Mouse (Mus musculus): Measurements from ENCODE around the gene Unc13c. TPM values are rescaled to one million over a fixed set of nuclear protein-coding genes. Genes with fewer than 3 reads are reported as not detected.
A peak's percentile ranks its signal among the peaks of the same experiment; 100 is the strongest.

Unc13c gene
- polyA plus RNA-seq, 1 experiment from 2014 or later, result 0.68 TPM

DNA sequence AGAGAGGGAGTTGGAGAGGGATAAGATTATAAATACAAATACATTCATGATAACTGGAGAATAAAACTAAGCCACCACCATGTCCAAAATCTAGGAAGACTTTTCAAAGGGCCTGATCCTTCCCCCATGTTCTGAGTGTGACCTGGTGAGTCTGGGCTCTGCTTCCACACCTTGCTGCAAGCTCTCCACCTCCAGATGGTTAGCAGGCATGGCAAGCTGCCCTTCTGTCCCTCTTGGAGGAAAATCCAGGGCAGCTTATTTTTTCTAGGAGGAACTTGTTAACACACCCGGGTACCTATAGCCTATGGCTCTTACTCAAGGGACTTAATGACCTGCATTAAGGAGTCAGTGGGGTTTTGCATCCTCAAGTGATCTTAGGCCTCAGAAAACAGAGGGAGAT lies 364.8 kb downstream of the Unc13c start:
- no peak overlapping the region for H3K4me3 ChIP-seq (replicated peaks; ENCODE audit: low read depth, low read length)
- H3K9ac ChIP-seq (ENCODE audit: low read depth, low read length), result no peak overlapping the region
- WGBS, result 64% methylated on average over 1 of the region's 1 CpGs
- H3K27me3 ChIP-seq (ENCODE audit: insufficient read depth, low read length), result no peaks in the 10 kb centered on the region
- DNase-seq (ENCODE audit: low spot score) (no peak), ATAC-seq (replicated peaks; ENCODE audit: low FRiP score, low read depth) (no peak)
- no peak overlapping the region for H3K27ac ChIP-seq
- TF ChIP-seq CTCF (IDR thresholded peaks at IDR 0.05; ENCODE audit: low read depth), result no peak
- no peaks in the 10 kb centered on the region for H3K9me3 ChIP-seq (replicated peaks; ENCODE audit: low read length)
- H3K4me2 ChIP-seq (ENCODE audit: low read length), result no peak overlapping the region
- no peaks in the 10 kb centered on the region for H3K4me1 ChIP-seq (replicated peaks; ENCODE audit: insufficient read depth, low read length)
- H3K36me3 ChIP-seq (ENCODE audit: insufficient read depth, low read length), result no peaks in the 10 kb centered on the region

DNA sequence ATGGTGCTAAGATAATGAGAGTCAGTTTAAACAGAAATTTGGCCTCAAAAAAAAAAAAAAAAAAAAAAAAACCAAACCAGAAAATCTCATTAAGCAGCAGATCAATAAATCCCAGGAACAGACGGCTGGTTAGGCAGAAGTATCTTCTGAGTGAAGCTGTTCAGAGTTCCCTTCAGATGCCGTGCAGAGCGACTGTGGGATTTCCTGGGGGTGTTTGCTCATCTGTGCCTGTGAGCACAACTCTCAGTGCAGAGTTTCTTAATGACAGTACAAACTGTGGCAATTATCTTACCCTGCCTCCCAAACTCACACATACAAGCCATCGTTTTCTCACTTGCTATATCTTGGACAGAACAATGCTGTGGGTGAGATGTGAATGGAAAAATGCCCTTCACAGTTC lies 403.2 kb downstream of the Unc13c start:
- Histone ChIP-seq H3K27ac (no peak overlapping the region), H3K4me3 (replicated peaks; ENCODE audit: low read depth, low read length) (no peak overlapping the region), H3K9me3 (replicated peaks; ENCODE audit: low read length) (no peaks in the 10 kb centered on the region), H3K4me1 (replicated peaks; ENCODE audit: insufficient read depth, low read length) (no peaks in the 10 kb centered on the region), H3K4me2 (ENCODE audit: low read length) (no peak overlapping the region), H3K36me3 (ENCODE audit: insufficient read depth, low read length) (no peaks in the 10 kb centered on the region), H3K27me3 (ENCODE audit: insufficient read depth, low read length) (no peaks in the 10 kb centered on the region), H3K9ac (ENCODE audit: low read depth, low read length) (no peak overlapping the region)
- ATAC-seq (replicated peaks; ENCODE audit: low FRiP score, low read depth) (no peak), DNase-seq (ENCODE audit: low spot score) (no peak)
- no peak for TF ChIP-seq CTCF (IDR thresholded peaks at IDR 0.05; ENCODE audit: low read depth)
- 59% methylated on average over 4 of the region's 4 CpGs for WGBS

DNA sequence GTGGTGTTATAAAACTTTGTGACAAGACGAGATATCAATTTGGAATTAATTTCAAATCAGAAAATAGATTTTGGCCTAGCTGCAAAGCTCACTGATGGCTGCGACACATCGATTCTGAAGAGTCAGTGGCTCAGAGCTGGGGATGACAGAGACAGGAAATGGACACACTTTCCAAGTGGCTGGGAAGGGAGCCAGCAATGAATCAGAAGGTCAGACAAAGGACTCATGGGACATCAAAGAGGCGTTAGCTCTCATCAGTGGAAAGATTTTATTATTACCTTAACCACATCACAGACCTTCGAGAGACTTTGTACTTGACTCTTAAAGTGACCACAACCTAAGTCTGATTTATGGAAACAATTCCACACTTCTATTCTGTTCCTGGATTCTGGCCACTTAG lies 408.7 kb downstream of the Unc13c start:
- no peaks in the 10 kb centered on the region for H3K4me1 ChIP-seq (replicated peaks; ENCODE audit: insufficient read depth, low read length)
- no peak for ATAC-seq (replicated peaks; ENCODE audit: low FRiP score, low read depth)
- H3K27me3 ChIP-seq (ENCODE audit: insufficient read depth, low read length), result no peaks in the 10 kb centered on the region
- H3K36me3 ChIP-seq (ENCODE audit: insufficient read depth, low read length), result no peaks in the 10 kb centered on the region
- no peak overlapping the region for H3K4me3 ChIP-seq (replicated peaks; ENCODE audit: low read depth, low read length)
- DNase-seq (ENCODE audit: low spot score), result peak; percentile 71
- 27% methylated on average over 5 of the region's 5 CpGs for WGBS
- H3K27ac ChIP-seq, result no peak overlapping the region
- no peak for TF ChIP-seq CTCF (IDR thresholded peaks at IDR 0.05; ENCODE audit: low read depth)
- no peaks in the 10 kb centered on the region for H3K9me3 ChIP-seq (replicated peaks; ENCODE audit: low read length)
- no peak overlapping the region for H3K4me2 ChIP-seq (ENCODE audit: low read length)
- no peak overlapping the region for H3K9ac ChIP-seq (ENCODE audit: low read depth, low read length)

DNA sequence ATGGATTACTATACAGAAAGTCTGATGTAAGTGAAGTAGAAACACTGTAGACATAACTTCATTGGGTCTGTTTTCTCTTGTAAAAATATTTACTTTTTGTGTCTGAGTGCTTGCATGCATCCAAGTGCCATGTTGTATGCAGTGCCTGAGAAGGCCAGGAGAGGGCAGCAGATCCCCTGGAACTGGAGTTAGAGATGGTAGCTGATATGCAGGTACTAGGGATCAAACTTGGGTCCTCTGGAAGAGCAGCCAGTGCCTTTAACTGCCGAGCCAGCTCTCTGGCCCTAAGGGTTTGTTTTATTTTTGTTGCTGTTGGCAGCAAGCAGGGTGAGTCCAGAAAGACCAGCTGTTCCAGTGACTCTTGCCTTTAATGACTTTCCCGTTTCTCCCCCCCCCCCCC lies 411.0 kb downstream of the Unc13c start:
- peak; percentile 82 for TF ChIP-seq CTCF (IDR thresholded peaks at IDR 0.05; ENCODE audit: low read depth)
- 31% methylated on average over 1 of the region's 2 CpGs for WGBS
- DNase-seq (ENCODE audit: low spot score), result peak; percentile 28

DNA sequence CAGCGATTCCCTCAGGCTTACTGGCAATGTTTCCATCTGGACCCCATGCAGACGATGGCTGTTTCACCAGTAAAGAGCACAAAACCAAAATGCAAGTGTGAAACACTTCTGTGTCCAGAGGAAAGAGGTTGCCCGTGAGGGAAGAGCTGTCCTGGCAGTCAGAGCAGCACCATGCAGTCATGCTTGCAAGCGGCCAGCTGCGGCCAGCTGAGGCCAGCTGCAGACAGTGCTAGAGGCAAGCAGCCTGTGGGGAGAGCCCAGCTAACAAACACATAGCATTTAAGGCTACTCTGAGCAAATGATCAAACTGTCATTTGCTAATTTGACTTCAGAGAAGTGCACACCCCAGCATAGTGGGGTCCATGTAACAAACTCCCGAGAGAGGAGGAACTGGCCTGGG lies 413.4 kb downstream of the Unc13c start:
- DNase-seq (ENCODE audit: low spot score), result no peak
- H3K4me3 ChIP-seq (replicated peaks; ENCODE audit: low read depth, low read length), result no peak overlapping the region
- no peak overlapping the region for H3K4me2 ChIP-seq (ENCODE audit: low read length)
- H3K9me3 ChIP-seq (replicated peaks; ENCODE audit: low read length), result no peaks in the 10 kb centered on the region
- H3K9ac ChIP-seq (ENCODE audit: low read depth, low read length), result no peak overlapping the region
- no peak for ATAC-seq (replicated peaks; ENCODE audit: low FRiP score, low read depth)
- H3K27ac ChIP-seq, result no peak overlapping the region
- H3K4me1 ChIP-seq (replicated peaks; ENCODE audit: insufficient read depth, low read length), result no peaks in the 10 kb centered on the region
- H3K27me3 ChIP-seq (ENCODE audit: insufficient read depth, low read length), result no peaks in the 10 kb centered on the region
- no peak for TF ChIP-seq CTCF (IDR thresholded peaks at IDR 0.05; ENCODE audit: low read depth)
- no peaks in the 10 kb centered on the region for H3K36me3 ChIP-seq (ENCODE audit: insufficient read depth, low read length)
- WGBS, result 67% methylated on average over 6 of the region's 6 CpGs

More for the DNA sequence above, 411.0 kb downstream of the Unc13c start:
- H3K9ac ChIP-seq (ENCODE audit: low read depth, low read length), result no peak overlapping the region
- H3K9me3 ChIP-seq (replicated peaks; ENCODE audit: low read length), result no peaks in the 10 kb centered on the region
- H3K27me3 ChIP-seq (ENCODE audit: insufficient read depth, low read length), result no peaks in the 10 kb centered on the region
- H3K36me3 ChIP-seq (ENCODE audit: insufficient read depth, low read length), result no peaks in the 10 kb centered on the region
- no peak for ATAC-seq (replicated peaks; ENCODE audit: low FRiP score, low read depth)
- H3K4me2 ChIP-seq (ENCODE audit: low read length), result no peak overlapping the region
- no peak overlapping the region for H3K27ac ChIP-seq
- H3K4me1 ChIP-seq (replicated peaks; ENCODE audit: insufficient read depth, low read length), result no peaks in the 10 kb centered on the region
- no peak overlapping the region for H3K4me3 ChIP-seq (replicated peaks; ENCODE audit: low read depth, low read length)

DNA sequence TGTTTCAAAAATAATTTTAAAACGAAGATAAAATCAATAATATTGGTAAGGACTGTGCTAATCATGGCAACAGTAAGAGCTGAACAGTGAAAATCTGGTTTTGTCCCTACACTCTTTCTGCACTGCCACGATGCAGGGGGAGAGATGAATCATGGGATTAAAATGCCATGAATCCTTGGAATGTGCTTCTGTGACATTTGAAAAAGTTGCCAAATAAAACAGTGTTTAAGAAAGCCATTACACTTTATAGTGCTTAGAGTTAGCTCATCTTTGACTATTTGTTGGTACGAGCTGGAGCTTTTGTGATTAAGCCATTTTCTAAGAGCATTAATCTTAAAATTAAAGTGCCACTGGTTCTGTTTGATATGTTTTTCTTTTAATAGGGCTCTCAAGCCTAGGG lies 496.2 kb downstream of the Unc13c start:
- no peak for TF ChIP-seq CTCF (IDR thresholded peaks at IDR 0.05; ENCODE audit: low read depth)
- Histone ChIP-seq H3K4me2 (ENCODE audit: low read length) (no peak overlapping the region), H3K27ac (no peak overlapping the region), H3K36me3 (ENCODE audit: insufficient read depth, low read length) (no peaks in the 10 kb centered on the region), H3K4me1 (replicated peaks; ENCODE audit: insufficient read depth, low read length) (no peaks in the 10 kb centered on the region), H3K27me3 (ENCODE audit: insufficient read depth, low read length) (no peaks in the 10 kb centered on the region), H3K4me3 (replicated peaks; ENCODE audit: low read depth, low read length) (no peak overlapping the region), H3K9ac (ENCODE audit: low read depth, low read length) (no peak overlapping the region), H3K9me3 (replicated peaks; ENCODE audit: low read length) (no peaks in the 10 kb centered on the region)
- ATAC-seq (replicated peaks; ENCODE audit: low FRiP score, low read depth) (no peak), DNase-seq (ENCODE audit: low spot score) (peak; percentile 40)
- WGBS, result 44% methylated on average over 3 of the region's 3 CpGs

DNA sequence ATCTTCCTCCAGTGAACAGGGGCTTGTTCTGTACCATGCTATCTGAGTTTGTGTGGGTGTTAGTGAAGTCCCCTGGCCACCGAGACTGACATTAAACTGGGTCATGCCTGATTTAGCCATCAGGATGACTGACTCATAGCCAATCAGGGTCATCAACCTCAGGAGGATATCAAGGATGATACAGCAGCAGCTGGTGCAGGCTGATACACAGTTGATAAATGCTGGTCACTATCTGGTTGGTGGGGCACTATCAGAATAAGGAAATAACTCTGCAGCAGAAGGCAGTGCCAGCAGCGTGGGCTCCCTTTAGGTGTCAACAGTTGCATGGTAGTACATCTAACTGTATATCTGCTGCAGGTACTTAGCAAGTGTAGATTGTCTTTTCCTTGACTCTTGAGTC lies 506.7 kb downstream of the Unc13c start:
- ATAC-seq (replicated peaks; ENCODE audit: low FRiP score, low read depth) (no peak), DNase-seq (ENCODE audit: low spot score) (no peak)
- 77% methylated on average over 2 of the region's 2 CpGs for WGBS
- no peak overlapping the region for H3K4me3 ChIP-seq (replicated peaks; ENCODE audit: low read depth, low read length)
- TF ChIP-seq CTCF (IDR thresholded peaks at IDR 0.05; ENCODE audit: low read depth), result no peak
- no peaks in the 10 kb centered on the region for H3K9me3 ChIP-seq (replicated peaks; ENCODE audit: low read length)
- H3K9ac ChIP-seq (ENCODE audit: low read depth, low read length), result no peak overlapping the region
- no peak overlapping the region for H3K27ac ChIP-seq
- H3K27me3 ChIP-seq (ENCODE audit: insufficient read depth, low read length), result no peaks in the 10 kb centered on the region
- no peak overlapping the region for H3K4me2 ChIP-seq (ENCODE audit: low read length)
- no peaks in the 10 kb centered on the region for H3K36me3 ChIP-seq (ENCODE audit: insufficient read depth, low read length)
- H3K4me1 ChIP-seq (replicated peaks; ENCODE audit: insufficient read depth, low read length), result no peaks in the 10 kb centered on the region

Data from kidney, postnatal 0 days (tissue).